Mouse (Mus musculus): ENCODE results near the gene St6galnac3.

St6galnac3 gene

GRCm38 (mm10) chr3:153456227-153456626, 268.7 kb downstream of the St6galnac3 start:
- no peak for DNase-seq

GRCm38 (mm10) chr3:153453127-153454049, 271.6 kb downstream of the St6galnac3 start:
- DNase-seq = no peak

GRCm38 (mm10) chr3:153452299-153452996, 272.5 kb downstream of the St6galnac3 start:
- no peak for DNase-seq

GRCm38 (mm10) chr3:153441329-153441728, 283.6 kb downstream of the St6galnac3 start:
- no peak for DNase-seq

- DNase-seq = no peak
Observed at GRCm38 (mm10) chr3:153436076-153437021, 288.6 kb downstream of the St6galnac3 start.

DNA sequence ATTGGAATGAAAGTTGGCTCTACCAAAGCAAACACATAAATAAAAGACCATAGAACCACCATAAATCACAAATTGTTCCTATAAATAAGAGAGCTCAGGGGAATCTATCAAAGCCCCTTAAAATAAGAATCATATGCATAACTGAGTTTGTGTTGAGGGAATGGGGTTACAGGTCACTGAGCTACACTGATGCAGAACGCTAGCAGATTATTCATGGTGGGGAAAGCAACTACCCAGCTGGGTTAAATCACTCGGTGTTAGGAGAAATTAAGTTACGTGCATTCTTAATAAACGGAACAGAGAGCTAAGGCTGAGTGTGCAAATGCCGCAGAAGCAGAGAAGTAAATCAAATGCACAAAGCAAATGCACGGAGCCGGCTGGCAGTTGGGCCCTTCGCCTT, 292.0 kb downstream of the St6galnac3 start:
- no peak for DNase-seq

DNA sequence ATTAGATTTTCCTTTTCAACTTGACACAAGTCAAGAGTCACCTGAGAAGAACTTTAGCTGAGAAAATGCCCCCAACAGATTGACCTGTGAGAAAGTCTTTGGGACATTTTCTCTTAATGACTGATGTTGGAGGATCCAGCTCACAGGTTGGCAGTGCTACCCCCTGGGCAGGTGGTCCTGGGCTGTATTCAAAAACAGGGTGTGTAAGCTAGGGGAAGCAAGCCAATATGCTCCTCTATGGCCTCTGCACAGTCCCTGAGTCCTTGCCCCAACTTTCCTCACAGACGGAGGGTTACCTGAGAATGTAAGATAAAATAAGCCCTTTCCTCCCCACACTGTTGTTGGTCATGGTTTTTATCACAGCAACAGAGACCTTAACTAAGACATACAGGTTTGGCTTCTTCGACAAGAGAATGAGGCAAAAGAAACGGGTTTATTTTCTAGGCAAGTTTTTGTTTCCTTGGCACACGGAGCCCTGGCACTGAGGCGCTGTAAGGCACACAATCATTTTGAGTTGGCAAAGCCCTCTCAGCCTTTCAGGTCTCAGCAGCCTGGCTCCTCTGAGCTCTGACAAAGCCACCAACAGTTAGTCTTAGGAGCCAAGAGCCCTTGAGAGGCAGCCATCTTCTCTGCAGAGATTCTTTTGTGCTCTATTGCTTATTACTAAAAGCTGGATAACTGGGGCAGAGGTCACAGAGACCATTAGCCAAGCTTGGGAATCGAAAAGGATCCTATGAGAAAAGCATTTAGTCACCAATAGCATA, 292.7 kb downstream of the St6galnac3 start:
- no peak for DNase-seq

- no peak for DNase-seq
Observed at GRCm38 (mm10) chr3:153429840-153430239, 295.1 kb downstream of the St6galnac3 start.

GRCm38 (mm10) chr3:153421918-153422290, 303.1 kb downstream of the St6galnac3 start:
- DNase-seq = no peak

DNA sequence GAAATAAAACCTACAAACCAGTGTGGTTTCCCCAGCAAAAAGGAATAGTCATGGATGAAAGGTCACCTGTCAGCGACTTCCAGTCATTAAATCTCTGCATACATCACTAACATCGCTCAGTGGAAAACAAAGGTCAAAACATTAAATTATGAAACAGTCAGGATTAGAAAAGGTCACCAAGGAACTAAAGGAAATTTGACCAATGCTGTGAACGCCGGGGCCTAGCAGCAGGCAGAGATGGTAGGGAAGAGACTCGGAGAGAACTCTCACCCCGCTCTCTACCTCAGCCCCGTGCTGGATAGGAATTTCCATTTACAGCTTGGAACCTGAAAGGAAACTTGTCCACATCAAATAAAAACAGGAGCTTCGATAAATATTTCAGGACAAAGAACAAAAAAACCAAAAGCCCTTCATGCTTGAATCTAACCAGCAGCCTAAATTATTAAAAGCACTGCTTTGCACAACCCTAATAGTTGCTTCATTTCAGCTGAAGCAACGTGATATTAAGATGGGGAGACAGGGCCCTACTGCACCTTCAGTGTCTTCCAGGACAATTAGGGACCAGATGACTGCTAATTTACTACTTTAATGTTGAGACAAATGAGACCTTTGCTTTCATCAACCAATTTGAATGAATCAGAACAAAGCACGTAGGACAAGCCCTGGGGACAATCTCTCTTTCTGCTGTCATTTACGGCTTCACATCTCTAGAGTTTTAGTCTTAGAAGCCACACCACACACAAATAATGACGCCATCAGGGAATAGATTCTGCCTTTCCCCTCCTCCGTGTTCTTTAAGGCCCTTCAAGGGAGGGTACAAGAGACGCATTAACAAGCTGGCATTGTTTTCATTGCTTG, 303.7 kb downstream of the St6galnac3 start:
- no peak for DNase-seq

DNA sequence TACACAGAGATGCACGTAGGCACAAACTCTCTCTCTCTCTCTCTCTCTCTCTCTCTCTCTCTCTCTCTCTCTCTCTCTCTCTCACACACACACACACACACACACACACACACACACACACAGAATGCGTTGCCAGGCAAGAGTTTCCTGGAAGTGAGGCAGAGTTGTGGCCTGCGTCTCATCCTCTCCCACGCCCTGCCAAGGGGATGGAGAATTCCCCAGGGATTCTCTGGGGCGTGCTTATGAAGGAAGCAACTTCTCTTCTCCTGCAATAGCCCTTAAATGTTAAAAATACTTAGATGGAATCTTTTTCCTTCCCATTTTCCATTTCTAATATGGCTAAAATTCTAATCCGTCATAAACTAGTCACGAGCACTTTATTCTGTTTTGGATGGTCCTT, 305.6 kb downstream of the St6galnac3 start:
- DNase-seq = peak; percentile 12 to 41

DNA sequence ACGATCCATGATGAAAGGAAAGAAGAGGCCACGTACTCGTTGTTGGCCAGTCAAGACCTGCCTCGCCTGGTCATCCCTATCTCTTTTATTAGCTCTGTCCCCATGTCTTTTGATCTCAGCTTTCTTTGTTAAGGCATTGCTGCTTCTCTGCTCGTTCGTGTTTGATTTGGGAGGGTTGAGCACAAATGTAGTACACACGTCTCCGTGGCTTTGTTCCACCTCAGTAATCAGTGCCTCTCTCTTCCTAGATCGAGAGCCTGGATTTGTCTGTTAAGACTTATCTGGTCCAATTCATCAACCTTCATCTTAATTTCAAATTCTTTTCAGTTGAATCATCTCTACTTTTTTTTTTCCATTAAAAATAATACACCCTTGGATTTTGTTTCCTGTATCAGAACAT, 308.0 kb downstream of the St6galnac3 start:
- no peak for DNase-seq

- no peak for DNase-seq
Observed at GRCm38 (mm10) chr3:153416383-153416782, 308.6 kb downstream of the St6galnac3 start.

GRCm38 (mm10) chr3:153414132-153414531, 310.8 kb downstream of the St6galnac3 start:
- no peak for DNase-seq

DNA sequence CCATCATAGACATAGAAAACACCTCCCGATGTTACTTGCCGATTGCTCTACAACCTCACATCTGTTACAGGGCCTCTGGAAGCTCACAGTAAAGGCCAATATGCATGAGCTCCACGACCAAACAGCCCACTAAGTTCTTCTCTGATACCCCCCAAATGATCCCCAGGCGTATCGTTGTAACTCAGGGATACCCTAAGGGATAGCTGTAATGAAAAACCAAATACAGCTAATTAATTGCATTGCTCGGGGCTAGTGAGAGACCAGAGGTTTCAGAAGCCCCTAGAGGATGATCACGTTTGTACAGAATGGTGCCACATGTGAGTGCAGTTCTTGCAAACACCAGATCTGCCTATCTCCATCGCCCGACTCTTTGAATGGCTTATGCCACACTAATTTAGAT, 315.7 kb downstream of the St6galnac3 start:
- no peak for DNase-seq

- no peak for DNase-seq
Observed at GRCm38 (mm10) chr3:153408361-153408760, 316.6 kb downstream of the St6galnac3 start.

GRCm38 (mm10) chr3:153407698-153408097, 317.3 kb downstream of the St6galnac3 start:
- DNase-seq = no peak

GRCm38 (mm10) chr3:153406858-153407257, 318.1 kb downstream of the St6galnac3 start:
- DNase-seq = no peak

DNA sequence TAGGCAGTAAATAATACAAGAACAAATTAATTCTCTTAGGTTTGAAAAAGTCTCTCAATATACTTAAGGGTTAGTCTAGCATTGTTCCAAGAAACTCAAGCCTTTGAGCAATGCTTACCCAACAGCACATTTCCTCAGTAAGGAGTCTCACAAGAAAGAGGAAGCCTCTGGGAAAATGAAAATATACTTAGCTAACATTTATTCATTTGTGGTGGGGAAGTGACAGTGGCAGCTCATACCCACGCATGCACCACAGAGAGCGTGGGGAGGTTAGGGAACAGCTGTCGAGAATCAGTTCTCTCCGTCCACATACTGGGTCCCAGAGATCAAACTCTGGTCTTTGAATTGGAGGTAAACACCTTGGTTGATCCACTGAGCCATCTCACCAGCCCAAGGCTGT, 318.8 kb downstream of the St6galnac3 start:
- no peak for DNase-seq

GRCm38 (mm10) chr3:153405643-153406042, 319.3 kb downstream of the St6galnac3 start:
- no peak for DNase-seq

GRCm38 (mm10) chr3:153400259-153400658, 324.7 kb downstream of the St6galnac3 start:
- no peak for DNase-seq

Measured in lung, postnatal 4 days (tissue).